Mouse (Mus musculus): ENCODE data around the gene Gna12. TPM values are rescaled to one million over a fixed set of nuclear protein-coding genes. Genes with fewer than 3 reads are reported as not detected.

The Gna12 gene
- total and polyA plus RNA-seq, 3 experiments: 46.0 to 55.2 TPM; not detected in 1

- TF ChIP-seq RCOR1 (IDR thresholded peaks at IDR 0.05; ENCODE audit: low read depth, low read length): no peak
- TF ChIP-seq HCFC1 (IDR thresholded peaks at IDR 0.05; ENCODE audit: low read depth, low read length): no peak
- TF ChIP-seq ELF1 (IDR thresholded peaks at IDR 0.05; ENCODE audit: low read depth, low read length): no peak
- TF ChIP-seq MYB (IDR thresholded peaks at IDR 0.05; ENCODE audit: low read depth, low read length): no peak
- no peak for TF ChIP-seq ETS1 (IDR thresholded peaks at IDR 0.05; ENCODE audit: low read depth, low read length)
- no peak for TF ChIP-seq KAT2A (conservative IDR thresholded peaks at IDR 0.05; ENCODE audit: low read depth, low read length)
- TF ChIP-seq CHD2 (IDR thresholded peaks at IDR 0.05; ENCODE audit: low read length): no peak
- no peak for TF ChIP-seq NELFE (IDR thresholded peaks at IDR 0.05; ENCODE audit: low read depth, low read length)
- no peak for TF ChIP-seq MAZ (IDR thresholded peaks at IDR 0.05; ENCODE audit: low read depth, low read length)
- no peak for TF ChIP-seq NRF1 (IDR thresholded peaks at IDR 0.05; ENCODE audit: insufficient read depth, low read depth, low read length, poor library complexity, severe bottlenecking)
- no peak for TF ChIP-seq E2F4 (IDR thresholded peaks at IDR 0.05; ENCODE audit: borderline replicate concordance, low read depth, low read length)
- no peak for TF ChIP-seq GABPA (IDR thresholded peaks at IDR 0.05; ENCODE audit: low read depth, low read length)
- no peaks in the 10 kb centered on the region for H3K9me3 ChIP-seq (replicated peaks; ENCODE audit: insufficient read depth, low read length)
- no peak overlapping the region for H3K27ac ChIP-seq (ENCODE audit: control insufficient read depth, low read depth, low read length)
- H3K36me3 ChIP-seq (ENCODE audit: control insufficient read depth in 1 of 2, insufficient read depth in 2 of 2, low read length in 2 of 2): no peaks in the 10 kb centered on the region
- no peaks in the 10 kb centered on the region for H3K79me2 ChIP-seq (ENCODE audit: control insufficient read depth, insufficient read depth, low read length, poor library complexity)
- H3K9ac ChIP-seq (ENCODE audit: control insufficient read depth, low read depth, low read length, poor library complexity, severe bottlenecking): no peak overlapping the region
- DNase-seq (ENCODE audit: low read depth, low spot score): no peak
- H3K4me3 ChIP-seq (ENCODE audit: control insufficient read depth in 1 of 2, insufficient read depth in 1 of 2, low read depth in 2 of 2, low read length in 2 of 2): no peak overlapping the region
- no peaks in the 10 kb centered on the region for H3K27me3 ChIP-seq (ENCODE audit: control insufficient read depth in 1 of 2, insufficient read depth in 2 of 2, low read length in 2 of 2)
- H3K4me1 ChIP-seq (ENCODE audit: control insufficient read depth in 1 of 2, insufficient read depth in 2 of 2, low read length in 2 of 2): no peaks in the 10 kb centered on the region
These were observed 42.9 kb upstream of the Gna12 start for GRCm38 (mm10) chr5:140873039-140873551.

- H3K36me3 ChIP-seq (ENCODE audit: control insufficient read depth in 1 of 2, insufficient read depth in 2 of 2, low read length in 2 of 2): no peaks in the 10 kb centered on the region
- no peak overlapping the region for H3K27ac ChIP-seq (ENCODE audit: control insufficient read depth, low read depth, low read length)
- H3K27me3 ChIP-seq (ENCODE audit: control insufficient read depth in 1 of 2, insufficient read depth in 2 of 2, low read length in 2 of 2): no peaks in the 10 kb centered on the region
- H3K4me3 ChIP-seq (ENCODE audit: control insufficient read depth in 1 of 2, insufficient read depth in 1 of 2, low read depth in 2 of 2, low read length in 2 of 2): no peak overlapping the region
- H3K9ac ChIP-seq (ENCODE audit: control insufficient read depth, low read depth, low read length, poor library complexity, severe bottlenecking): no peak overlapping the region
- H3K4me1 ChIP-seq (ENCODE audit: control insufficient read depth in 1 of 2, insufficient read depth in 2 of 2, low read length in 2 of 2): no peaks in the 10 kb centered on the region
- TF ChIP-seq SMC3 (IDR thresholded peaks at IDR 0.05; ENCODE audit: low read depth, low read length) (no peak), GATA1 (IDR thresholded peaks at IDR 0.05; ENCODE audit: low read depth, low read length) (no peak), POLR2A (IDR thresholded peaks at IDR 0.05; ENCODE audit: control insufficient read depth in 1 of 2, insufficient read depth in 1 of 2, low read depth in 1 of 2, low read length in 2 of 2, poor library complexity in 1 of 2) (no peak), HCFC1 (IDR thresholded peaks at IDR 0.05; ENCODE audit: low read depth, low read length) (no peak), EP300 (IDR thresholded peaks at IDR 0.05; ENCODE audit: low read depth in 1 of 2, low read length in 2 of 2) (no peak), MXI1 (IDR thresholded peaks at IDR 0.05; ENCODE audit: low read depth, low read length) (no peak), TBP (IDR thresholded peaks at IDR 0.05; ENCODE audit: low read depth, low read length) (no peak), MYB (IDR thresholded peaks at IDR 0.05; ENCODE audit: low read depth, low read length) (no peak), ZNF384 (IDR thresholded peaks at IDR 0.05; ENCODE audit: low read depth, low read length) (no peak), MYC (IDR thresholded peaks at IDR 0.05; ENCODE audit: low read depth, low read length) (no peak), MEF2A (IDR thresholded peaks at IDR 0.05; ENCODE audit: extremely low read depth, insufficient replicate concordance, low read depth, low read length, poor library complexity, severe bottlenecking) (no peak), MAX (IDR thresholded peaks at IDR 0.05; ENCODE audit: low read length) (no peak), UBTF (IDR thresholded peaks at IDR 0.05; ENCODE audit: borderline replicate concordance, insufficient read depth, low read depth, low read length) (no peak), GABPA (IDR thresholded peaks at IDR 0.05; ENCODE audit: low read depth, low read length) (no peak), CHD2 (IDR thresholded peaks at IDR 0.05; ENCODE audit: low read length) (no peak)
- H3K9me3 ChIP-seq (replicated peaks; ENCODE audit: insufficient read depth, low read length): no peaks in the 10 kb centered on the region
- no peaks in the 10 kb centered on the region for H3K79me2 ChIP-seq (ENCODE audit: control insufficient read depth, insufficient read depth, low read length, poor library complexity)
- DNase-seq (ENCODE audit: low read depth, low spot score): no peak
These were observed 42.4 kb upstream of the Gna12 start for GRCm38 (mm10) chr5:140872532-140873038.

Data from MEL (cell line).